12 mouse cellular contexts compared by ENCODE assay signal in genomic region chr10:37231159-37231558, GRCm38 (mm10).
DNase-seq lines count a peak whose midpoint lies in the region; ATAC-seq lines count a peak whose summit lies in the region.
"Had no signal": no experiment of that assay in that cellular context is flagged by ENCODE, and none has a peak within 500 bp of the region (broad histone marks: within the 10 kb centered on the region; RNA-seq: fewer than 3 reads in every experiment).

No protein-coding gene starts in this region.

- H3K27ac ChIP-seq in forebrain, embryonic 14.5 days (ENCODE audit: low read depth, low read length) = no peak overlapping the region
- H3K27ac ChIP-seq in forebrain, embryonic 16.5 days (ENCODE audit: low read length) = no peak overlapping the region
- peak overlapping the region; percentile 43; the same call in 1 of the 2 replicates for H3K27ac ChIP-seq in midbrain, embryonic 10.5 days (replicated peaks)
- H3K27ac ChIP-seq in midbrain, embryonic 14.5 days (replicated peaks; ENCODE audit: low read depth, low read length) = no peak overlapping the region
- peak overlapping the region; percentile 94 for H3K27ac ChIP-seq in liver, embryonic 15.5 days (replicated peaks)
- no peak overlapping the region for H3K27ac ChIP-seq in intestine, embryonic 16.5 days (ENCODE audit: low read length)

- no peaks in the 10 kb centered on the region for H3K27me3 ChIP-seq in forebrain, embryonic 14.5 days (replicated peaks; ENCODE audit: control insufficient read depth, insufficient read depth, low read length)
- H3K27me3 ChIP-seq in forebrain, embryonic 16.5 days (replicated peaks; ENCODE audit: control insufficient read depth, insufficient read depth, low read length) = no peaks in the 10 kb centered on the region
- H3K27me3 ChIP-seq in midbrain, embryonic 10.5 days (ENCODE audit: low read depth, poor library complexity, severe bottlenecking) = no peaks in the 10 kb centered on the region
- H3K27me3 ChIP-seq in midbrain, embryonic 14.5 days (ENCODE audit: control insufficient read depth, insufficient read depth, low read length) = no peaks in the 10 kb centered on the region
- no peaks in the 10 kb centered on the region for H3K27me3 ChIP-seq in liver, embryonic 15.5 days
- H3K27me3 ChIP-seq in intestine, embryonic 16.5 days (replicated peaks; ENCODE audit: control insufficient read depth, insufficient read depth, low read length) = no peaks in the 10 kb centered on the region

- WGBS in forebrain, embryonic 14.5 days = 85% methylated on average over 6 of the region's 6 CpGs
- 88% methylated on average over 6 of the region's 6 CpGs for WGBS in forebrain, embryonic 16.5 days
- 91% methylated on average over 6 of the region's 6 CpGs for WGBS in midbrain, embryonic 10.5 days
- 84% methylated on average over 6 of the region's 6 CpGs for WGBS in midbrain, embryonic 14.5 days
- WGBS in liver, embryonic 15.5 days (ENCODE audit: insufficient replicate concordance) = 68% methylated on average over 6 of the region's 6 CpGs
- WGBS in intestine, embryonic 16.5 days = 91% methylated on average over 6 of the region's 6 CpGs

- H3K9me3 ChIP-seq in forebrain, embryonic 14.5 days (replicated peaks; ENCODE audit: control insufficient read depth, low read length) = no peaks in the 10 kb centered on the region
- H3K9me3 ChIP-seq in forebrain, embryonic 16.5 days (ENCODE audit: control insufficient read depth, low read length) = no peaks in the 10 kb centered on the region
- H3K9me3 ChIP-seq in midbrain, embryonic 10.5 days (replicated peaks) = no peaks in the 10 kb centered on the region
- no peaks in the 10 kb centered on the region for H3K9me3 ChIP-seq in midbrain, embryonic 14.5 days (ENCODE audit: control insufficient read depth, low read length)
- H3K9me3 ChIP-seq in liver, embryonic 15.5 days (replicated peaks) = no peaks in the 10 kb centered on the region
- H3K9me3 ChIP-seq in intestine, embryonic 16.5 days (ENCODE audit: control insufficient read depth, low read length) = no peaks in the 10 kb centered on the region

- ATAC-seq in forebrain, embryonic 14.5 days = 0 out of 2 replicates have a peak, but pooled peaks have one; percentile 49
- no peak for ATAC-seq in forebrain, embryonic 16.5 days
- no peak for ATAC-seq in midbrain, embryonic 14.5 days (ENCODE audit: low FRiP score, low TSS enrichment)
- no peak for ATAC-seq in liver, embryonic 15.5 days (ENCODE audit: insufficient read depth)
- no peak for ATAC-seq in intestine, embryonic 16.5 days
- ATAC-seq in CD4-positive, CD25-positive, alpha-beta regulatory T cell, adult 4 months = no peak

- peaks cover 3% of the 10 kb centered on the region; the same call in 1 of the 2 replicates for H3K4me1 ChIP-seq in forebrain, embryonic 14.5 days (ENCODE audit: control insufficient read depth, insufficient read depth, low read length)
- H3K4me1 ChIP-seq in forebrain, embryonic 16.5 days (replicated peaks; ENCODE audit: control insufficient read depth, insufficient read depth, low read length) = peaks cover 6% of the 10 kb centered on the region
- H3K4me1 ChIP-seq in midbrain, embryonic 10.5 days = peaks cover 26% of the 10 kb centered on the region
- H3K4me1 ChIP-seq in midbrain, embryonic 14.5 days (ENCODE audit: control insufficient read depth, insufficient read depth, low read length) = 0 out of 2 replicates have a peak, but pooled peaks cover 5% of the 10 kb centered on the region
- H3K4me1 ChIP-seq in liver, embryonic 15.5 days (replicated peaks) = peaks cover 74% of the 10 kb centered on the region
- H3K4me1 ChIP-seq in intestine, embryonic 16.5 days (ENCODE audit: control insufficient read depth, insufficient read depth, low read length) = peaks cover 11% of the 10 kb centered on the region; the same call in 1 of the 2 replicates

- H3K4me2 ChIP-seq in forebrain, embryonic 14.5 days (ENCODE audit: low read length) = no peak overlapping the region
- no peak overlapping the region for H3K4me2 ChIP-seq in forebrain, embryonic 16.5 days (ENCODE audit: low read length)
- H3K4me2 ChIP-seq in midbrain, embryonic 14.5 days (ENCODE audit: low read length) = no peak overlapping the region
- peak overlapping the region; percentile 71 for H3K4me2 ChIP-seq in liver, embryonic 15.5 days
- H3K4me2 ChIP-seq in intestine, embryonic 16.5 days (ENCODE audit: low read depth, low read length) = no peak overlapping the region

- no peak overlapping the region for H3K9ac ChIP-seq in forebrain, embryonic 14.5 days (ENCODE audit: low read length)
- H3K9ac ChIP-seq in forebrain, embryonic 16.5 days (replicated peaks; ENCODE audit: low read depth, low read length) = no peak overlapping the region
- H3K9ac ChIP-seq in midbrain, embryonic 14.5 days (replicated peaks; ENCODE audit: low read length) = no peak overlapping the region
- no peak overlapping the region for H3K9ac ChIP-seq in liver, embryonic 15.5 days
- no peak overlapping the region for H3K9ac ChIP-seq in intestine, embryonic 16.5 days (ENCODE audit: low read depth, low read length)

- H3K4me3 ChIP-seq in forebrain, embryonic 14.5 days (ENCODE audit: low read depth, low read length) = no peak overlapping the region
- no peak overlapping the region for H3K4me3 ChIP-seq in forebrain, embryonic 16.5 days (replicated peaks; ENCODE audit: low read length)
- H3K4me3 ChIP-seq in midbrain, embryonic 10.5 days = no peak overlapping the region
- H3K4me3 ChIP-seq in midbrain, embryonic 14.5 days (replicated peaks; ENCODE audit: low read depth, low read length) = no peak overlapping the region
- no peak overlapping the region for H3K4me3 ChIP-seq in liver, embryonic 15.5 days (replicated peaks)
- H3K4me3 ChIP-seq in intestine, embryonic 16.5 days (ENCODE audit: low read length) = no peak overlapping the region

- H3K36me3 ChIP-seq in forebrain, embryonic 14.5 days (ENCODE audit: control insufficient read depth, insufficient read depth, low read length) = no peaks in the 10 kb centered on the region
- no peaks in the 10 kb centered on the region for H3K36me3 ChIP-seq in forebrain, embryonic 16.5 days (ENCODE audit: control insufficient read depth, insufficient read depth)
- H3K36me3 ChIP-seq in midbrain, embryonic 10.5 days = no peaks in the 10 kb centered on the region
- H3K36me3 ChIP-seq in midbrain, embryonic 14.5 days (ENCODE audit: control insufficient read depth, insufficient read depth, low read length) = no peaks in the 10 kb centered on the region
- H3K36me3 ChIP-seq in liver, embryonic 15.5 days (replicated peaks) = no peaks in the 10 kb centered on the region
- no peaks in the 10 kb centered on the region for H3K36me3 ChIP-seq in intestine, embryonic 16.5 days (ENCODE audit: control insufficient read depth, insufficient read depth, low read length)

- DNase-seq in forebrain, embryonic 14.5 days (ENCODE audit: low spot score) = no peak
- no peak for DNase-seq in midbrain, embryonic 10.5 days (ENCODE audit: low spot score)
- DNase-seq in midbrain, embryonic 14.5 days = no peak
- DNase-seq in WW6 (ENCODE audit: low read depth, low spot score) = peak; percentile 38
- DNase-seq: adrenal gland, adult 8-10 months; heart, postnatal 36 days; kidney, adult 9 months; left cerebral cortex, postnatal 4 days had no signal

Comparison
In these comparisons a context has a peak if more than half of its experiments do, and no peak if none do; other contexts are left out.
1. H3K27ac ChIP-seq: peak in midbrain, embryonic 10.5 days (single experiment) and liver, embryonic 15.5 days (single experiment); none in forebrain, embryonic 14.5 days (single experiment), forebrain, embryonic 16.5 days (single experiment), midbrain, embryonic 14.5 days (single experiment) and intestine, embryonic 16.5 days (single experiment).